Mouse (Mus musculus): ENCODE data around the gene Hist1h2be.

DNA sequence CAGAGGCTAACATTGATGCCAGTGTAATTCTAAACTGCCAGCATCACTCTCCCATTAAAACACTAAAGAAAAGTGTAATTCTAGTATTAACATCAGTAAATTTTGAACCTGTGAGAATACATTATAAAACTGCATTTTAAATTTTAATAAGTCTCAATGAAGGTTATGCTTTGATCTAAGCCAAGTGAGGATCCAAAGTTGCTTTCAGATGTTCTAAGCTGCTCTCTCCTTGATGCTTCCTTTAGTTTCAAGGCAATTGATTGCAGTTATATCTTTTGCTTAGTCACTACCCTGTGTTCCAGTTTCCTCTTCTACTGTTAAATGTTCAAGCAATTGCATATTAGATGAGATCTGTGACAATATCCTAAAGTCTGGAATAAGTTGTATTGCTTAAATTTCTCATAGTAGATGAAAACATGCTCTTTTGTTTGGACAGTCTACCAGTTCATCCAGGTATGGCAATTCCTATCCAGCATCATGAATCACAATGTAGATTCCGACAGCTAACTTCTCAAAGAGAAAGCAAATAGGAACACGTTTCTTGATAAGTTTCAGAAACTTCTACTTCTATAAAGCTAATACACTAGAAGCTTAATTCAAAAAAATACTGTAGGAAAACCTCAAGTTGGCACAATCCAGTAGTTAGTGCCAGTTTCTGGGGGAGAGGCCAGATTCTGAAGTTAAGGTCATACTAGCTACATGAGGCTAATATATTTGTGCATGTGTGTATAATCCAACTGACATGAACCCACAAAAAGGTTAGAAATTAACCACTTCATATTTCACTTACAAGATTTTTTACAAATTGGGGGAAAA, 48.5 kb downstream of the Hist1h2be start:
- TF ChIP-seq CTCF (IDR thresholded peaks at IDR 0.05; ENCODE audit: borderline replicate concordance, insufficient read depth, low read depth, low read length) = no peak
- no peak for TF ChIP-seq POLR2A (IDR thresholded peaks at IDR 0.05; ENCODE audit: borderline replicate concordance, insufficient read depth, low read length)

All from cerebellum, adult 2 months (tissue).